Mouse (Mus musculus) left cerebral cortex, adult 11 months (tissue): ENCODE data around the gene Tex22.
A peak's percentile ranks its signal among the peaks of the same experiment; 100 is the strongest.

Source experiments
- DNase-seq: peaks from one replicate; pipeline ENCODE4 v3.0.0; 2022; ENCODE audit warnings: low spot score

Tex22 gene

DNA sequence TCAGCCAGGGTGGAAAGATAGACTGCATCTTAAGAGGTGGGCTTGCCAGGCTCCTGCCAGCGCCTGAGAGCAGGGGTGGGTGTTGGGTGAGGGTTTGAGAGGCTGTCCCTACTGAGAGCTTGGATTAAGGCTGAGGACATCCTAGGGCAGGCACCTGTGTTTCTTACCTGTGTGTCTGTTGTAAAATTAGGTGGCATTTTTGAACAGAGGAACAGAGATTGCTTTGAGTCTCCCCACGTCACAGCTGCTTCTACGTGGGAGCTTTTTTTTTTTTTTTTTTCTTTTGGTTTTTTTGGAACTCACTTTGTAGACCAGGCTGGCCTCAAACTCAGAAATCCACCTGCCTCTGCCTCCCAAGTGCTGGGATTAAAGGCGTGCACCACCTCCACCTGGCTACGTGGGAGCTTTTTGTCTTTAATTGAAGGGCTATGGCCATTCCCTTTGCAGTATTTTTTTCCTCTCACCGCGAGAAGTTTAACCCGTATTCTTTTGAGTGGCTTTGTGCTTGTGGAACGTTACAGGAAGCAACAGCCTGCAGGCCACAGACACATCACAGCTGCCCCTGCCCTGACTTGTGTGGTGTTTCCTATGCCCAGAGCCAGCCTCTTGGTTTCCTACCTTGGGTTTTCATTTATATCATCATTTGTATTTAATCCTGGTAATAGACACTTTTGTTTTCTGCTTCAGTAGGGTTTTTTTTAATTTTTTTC, 27.1 kb downstream of the Tex22 start:
- DNase-seq = no peak

DNA sequence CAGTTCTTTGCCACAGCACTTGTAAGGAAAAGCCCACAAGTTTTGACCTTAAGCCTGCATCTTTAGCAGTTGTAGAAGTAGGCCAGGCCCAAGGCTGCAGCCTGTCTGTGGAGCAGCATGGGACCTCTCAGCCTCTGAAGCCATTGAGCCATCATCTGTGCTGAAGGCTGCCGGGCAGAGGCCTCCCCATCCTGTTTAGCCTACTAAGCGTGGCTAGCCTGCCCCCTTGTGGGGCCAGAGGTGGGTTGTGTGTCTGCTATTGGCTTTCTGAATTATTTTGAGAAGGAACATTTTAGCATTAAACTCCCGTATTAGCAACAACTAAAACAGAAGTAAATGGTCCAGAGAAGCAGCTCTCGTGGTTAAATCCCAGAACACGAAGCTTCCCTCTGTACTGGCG, 28.2 kb downstream of the Tex22 start:
- peak; percentile 45 for DNase-seq

DNA sequence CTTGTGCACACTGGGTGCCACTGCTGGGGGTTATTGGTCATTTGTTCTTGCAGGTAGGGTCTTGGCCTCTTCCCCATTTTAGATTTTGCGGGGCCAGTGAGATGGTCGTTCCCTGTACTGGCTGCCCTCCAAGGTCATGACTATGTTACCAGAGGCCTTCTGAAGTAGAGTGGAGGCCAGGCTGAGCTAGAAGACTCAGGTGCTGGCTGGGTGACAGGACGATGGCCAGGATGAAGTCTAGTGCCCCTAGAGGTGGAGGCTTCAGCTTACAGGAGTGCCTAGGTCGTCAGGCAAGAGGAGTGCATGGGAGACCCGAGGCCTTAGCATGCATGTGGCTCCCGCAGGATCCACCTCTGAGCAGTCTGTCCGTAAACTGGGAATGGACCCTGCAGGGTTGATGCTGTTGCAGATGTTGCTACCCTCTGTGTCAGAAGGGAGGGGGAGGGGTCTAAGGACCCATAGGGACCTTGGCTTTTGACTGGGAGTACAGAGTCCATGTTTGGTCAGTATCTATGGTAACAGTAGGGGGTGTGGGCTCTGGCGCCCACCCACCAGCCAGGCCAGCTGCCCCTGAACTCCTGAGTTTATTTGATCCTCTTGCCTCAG, 29.6 kb downstream of the Tex22 start:
- no peak for DNase-seq

DNA sequence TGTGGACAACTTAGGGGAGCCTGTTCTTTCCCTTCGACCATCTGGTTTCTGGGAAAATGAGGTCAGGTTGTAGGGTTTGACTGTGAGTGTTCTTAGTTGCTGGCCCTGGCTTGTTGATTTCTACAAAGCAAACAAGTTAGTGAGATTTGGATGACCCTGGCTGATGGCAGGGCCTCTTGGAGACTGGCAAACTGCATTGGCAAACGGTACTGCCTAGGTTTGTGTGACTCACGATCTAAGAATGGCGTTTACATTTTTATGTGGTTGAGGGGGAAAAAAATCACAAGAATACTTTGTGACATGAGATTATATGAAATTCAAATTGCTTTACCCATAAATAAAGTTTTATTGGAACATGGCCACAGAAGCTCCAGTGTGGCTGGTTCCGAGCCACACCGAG, 32.1 kb downstream of the Tex22 start:
- no peak for DNase-seq

DNA sequence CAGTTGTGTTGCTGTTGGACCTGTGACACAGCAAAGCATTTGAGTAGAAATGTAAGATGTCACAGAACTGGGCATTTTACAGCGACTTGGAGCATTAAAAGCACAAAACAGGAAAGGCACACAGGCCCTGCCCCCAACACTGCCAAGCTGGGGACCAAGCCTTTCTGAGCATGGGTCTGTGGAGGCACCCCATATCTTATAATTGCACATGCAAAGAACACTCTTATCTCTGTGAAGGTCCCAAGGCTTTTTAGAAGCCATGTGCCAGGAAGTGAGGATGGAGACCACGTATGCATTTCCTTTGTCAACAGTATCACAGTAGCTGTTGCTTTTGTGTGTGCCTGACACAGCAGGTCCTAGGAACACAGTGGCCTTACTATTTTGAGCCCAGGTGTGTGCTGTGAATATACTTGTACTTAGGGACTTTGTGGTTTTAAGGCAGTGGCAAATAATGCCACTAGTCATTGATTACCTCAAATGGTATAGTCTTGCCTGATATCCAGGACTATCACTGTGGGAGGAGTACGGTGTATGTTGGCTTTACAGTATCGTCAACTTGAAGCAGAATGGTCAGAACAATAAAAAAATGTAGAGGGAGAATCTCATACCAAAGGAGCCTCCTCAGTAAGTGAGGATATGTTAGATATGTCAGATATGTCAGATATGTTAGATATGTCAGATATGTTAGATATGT, 33.3 kb downstream of the Tex22 start:
- no peak for DNase-seq

DNA sequence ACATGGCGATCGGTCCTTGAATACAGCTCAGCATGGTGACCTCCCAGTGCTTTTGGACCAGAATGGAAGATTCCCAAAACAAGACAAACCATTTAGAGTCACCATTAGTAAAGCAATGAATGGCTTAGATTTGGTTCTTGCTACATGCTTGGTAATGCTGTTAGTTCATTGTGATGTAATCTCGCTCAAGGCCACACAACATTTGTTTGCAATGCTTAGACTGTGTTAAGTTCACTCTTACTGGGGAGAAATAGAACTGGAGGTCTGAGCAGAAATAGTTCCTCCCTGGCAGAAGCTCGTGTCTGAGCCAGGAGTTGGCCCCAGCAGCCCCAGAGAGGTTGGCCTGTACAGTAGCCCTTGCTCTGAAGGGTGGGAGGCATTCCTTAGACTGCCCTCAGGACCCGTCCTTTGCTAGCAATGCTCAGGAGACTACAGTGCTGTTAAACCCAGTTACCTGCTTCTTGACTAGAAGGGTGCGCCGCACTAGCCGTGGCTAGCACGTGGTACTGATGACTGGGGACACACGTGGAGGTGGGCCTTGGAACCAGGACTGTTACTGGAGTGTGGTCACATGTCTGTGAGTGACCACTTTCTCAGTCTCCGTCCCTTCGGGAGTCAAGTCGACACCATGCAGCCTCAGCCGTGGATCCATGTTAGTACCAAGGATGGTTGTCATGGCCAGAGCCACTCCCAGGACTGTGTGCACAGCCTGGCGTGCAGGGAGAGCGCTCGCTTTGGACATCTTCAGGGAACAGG, 34.4 kb downstream of the Tex22 start:
- DNase-seq = no peak

DNA sequence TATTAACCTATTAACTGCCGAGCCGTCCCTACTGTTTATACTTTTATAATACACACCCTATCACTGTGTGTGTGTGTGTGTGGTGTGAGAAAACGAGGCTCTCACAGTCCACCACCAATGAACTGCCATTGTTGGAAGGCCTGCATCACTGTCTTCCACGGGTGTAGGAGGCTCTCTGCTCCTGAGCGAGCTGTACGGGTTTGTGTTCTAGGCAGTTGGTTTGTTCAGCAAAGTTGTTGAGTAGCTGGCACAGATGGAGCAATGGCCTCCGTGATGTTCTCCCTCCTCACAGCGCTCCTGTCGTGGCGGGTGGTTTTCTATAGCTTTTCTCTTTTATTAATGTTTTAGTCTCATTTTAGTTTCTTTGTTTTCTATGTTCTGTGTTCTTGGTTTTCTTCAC, 35.5 kb downstream of the Tex22 start:
- no peak for DNase-seq

DNA sequence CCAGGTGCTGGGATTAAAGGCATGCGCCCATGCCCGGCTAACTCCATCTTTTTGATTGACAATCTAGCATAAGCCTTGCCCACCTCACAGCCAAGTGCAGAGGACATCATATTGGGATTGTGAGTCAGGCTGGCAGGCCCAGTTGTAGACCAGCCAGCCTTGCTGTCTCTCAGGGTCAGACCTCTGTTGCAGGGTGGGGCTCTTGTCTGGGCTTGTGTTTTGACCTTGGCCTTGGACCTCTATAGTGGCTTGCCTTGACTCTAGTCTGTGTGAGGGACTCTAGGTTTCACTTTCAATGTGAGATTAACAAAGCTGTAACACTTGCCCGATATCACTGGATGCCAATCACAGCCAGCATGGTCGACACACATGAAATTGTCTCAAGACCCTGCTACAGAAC, 39.8 kb downstream of the Tex22 start:
- DNase-seq = no peak

DNA sequence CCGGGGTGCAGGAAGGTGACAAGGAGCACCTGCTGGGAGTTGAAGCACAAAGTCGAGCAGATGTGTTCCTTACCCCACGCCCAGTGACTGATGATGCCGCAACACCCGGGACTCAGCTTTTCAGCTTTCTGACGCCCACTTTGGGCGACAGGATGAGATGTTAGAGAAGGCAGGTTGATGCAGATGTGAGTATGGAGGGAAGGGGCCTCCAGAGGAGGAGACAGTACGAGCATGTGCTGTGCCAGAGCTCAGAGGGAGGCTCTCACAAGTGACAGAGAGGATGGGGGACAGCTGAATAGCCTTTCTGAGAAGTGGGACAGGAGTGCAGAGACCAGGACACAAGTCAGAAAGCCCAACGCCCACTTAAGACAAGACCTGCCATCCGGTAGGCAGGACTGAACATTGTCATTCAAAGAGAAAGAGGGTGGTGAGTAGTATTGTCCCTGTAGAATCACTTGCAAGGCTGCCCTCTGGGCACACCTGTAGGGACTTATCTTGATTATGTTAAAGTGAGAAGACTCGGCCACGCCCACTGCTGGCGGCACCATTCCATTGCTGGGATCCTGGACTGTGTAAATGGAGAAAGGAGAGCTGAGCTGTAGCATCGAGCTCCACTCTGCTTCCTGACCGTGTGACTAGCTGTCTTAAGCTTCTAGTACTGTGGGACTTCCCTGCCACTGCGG, 40.7 kb downstream of the Tex22 start:
- DNase-seq = no peak

DNA sequence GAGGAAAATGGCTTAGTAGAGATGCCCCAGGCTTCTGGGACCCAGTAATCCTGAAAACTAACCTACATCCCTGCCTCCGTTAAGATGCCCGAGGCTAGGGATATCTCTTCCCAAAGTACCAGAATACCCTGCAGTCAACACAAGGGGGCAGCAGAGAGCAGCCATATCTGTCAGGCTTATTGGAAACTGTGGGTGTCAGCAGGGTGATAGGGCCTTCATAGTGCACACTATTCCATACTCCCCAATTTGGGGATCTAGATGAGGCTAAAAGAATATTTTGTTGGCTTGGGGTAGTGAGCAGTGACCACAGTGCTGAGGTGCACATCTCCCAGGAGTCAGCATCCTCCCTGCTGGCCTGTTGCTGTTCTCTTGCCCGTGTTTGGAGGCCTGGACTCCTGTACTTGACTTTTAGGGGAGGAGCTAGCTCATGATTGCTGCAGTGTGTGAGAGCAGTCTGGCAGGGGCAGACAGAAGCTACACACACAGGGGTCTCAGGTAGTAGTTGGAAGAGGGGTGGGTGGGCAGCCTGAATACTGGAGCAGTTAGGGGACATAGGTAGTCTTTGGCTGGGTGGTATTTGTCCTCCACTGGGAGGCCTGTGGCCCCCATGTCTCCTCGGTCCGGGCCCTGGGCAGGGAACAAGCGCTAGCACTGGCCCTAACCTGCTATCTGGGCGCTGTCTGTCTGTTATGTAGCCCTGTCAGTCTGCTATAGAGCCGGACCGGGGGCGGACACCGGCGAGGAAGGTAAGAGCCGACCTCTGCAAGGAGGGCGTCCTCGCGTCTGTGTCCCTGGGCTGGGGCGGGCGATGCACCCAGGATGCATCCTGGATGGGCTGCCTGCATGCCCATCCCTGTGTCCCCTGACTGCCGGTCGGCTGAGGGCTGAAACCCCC, 45.5 kb downstream of the Tex22 start:
- DNase-seq = no peak

DNA sequence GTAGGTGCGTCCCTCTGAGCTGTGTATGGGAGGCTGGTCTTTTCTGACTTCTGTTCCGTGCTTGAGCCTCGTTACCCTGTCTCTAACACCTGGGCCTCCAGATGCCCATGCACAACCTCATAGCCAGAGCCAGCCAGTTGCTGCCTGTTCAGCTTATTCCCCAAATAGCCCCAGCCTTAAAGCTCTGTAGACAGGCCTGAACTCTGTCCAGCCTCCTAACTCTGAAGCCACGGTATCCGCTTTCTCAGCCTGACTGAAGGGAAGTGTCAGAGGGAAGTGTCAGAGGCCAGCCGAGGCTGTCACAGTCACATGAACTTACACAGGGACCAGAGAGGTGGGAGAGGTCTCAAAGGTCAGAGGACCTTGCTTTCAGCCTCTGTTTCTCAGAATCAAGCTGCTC, 50.4 kb downstream of the Tex22 start:
- no peak for DNase-seq

DNA sequence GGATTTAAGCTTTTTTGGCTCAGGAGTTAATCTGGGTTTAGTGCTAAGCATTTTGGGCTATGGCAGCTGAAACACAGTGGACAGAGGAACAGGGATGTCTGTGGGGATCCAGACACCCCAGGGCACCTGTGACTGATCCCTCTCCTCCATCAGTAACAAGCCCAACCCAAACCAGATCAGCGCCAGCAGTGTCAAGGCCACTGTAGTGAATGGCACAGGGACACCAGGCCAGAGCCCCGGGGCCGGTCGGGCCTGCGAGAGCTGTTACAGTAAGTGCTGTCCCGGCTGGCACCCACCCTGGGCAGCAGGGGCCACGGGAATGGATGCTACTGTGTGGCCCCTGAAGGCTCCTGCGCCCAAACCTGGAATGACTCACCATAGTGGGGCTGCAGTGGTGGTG, 56.4 kb downstream of the Tex22 start:
- DNase-seq = no peak

DNA sequence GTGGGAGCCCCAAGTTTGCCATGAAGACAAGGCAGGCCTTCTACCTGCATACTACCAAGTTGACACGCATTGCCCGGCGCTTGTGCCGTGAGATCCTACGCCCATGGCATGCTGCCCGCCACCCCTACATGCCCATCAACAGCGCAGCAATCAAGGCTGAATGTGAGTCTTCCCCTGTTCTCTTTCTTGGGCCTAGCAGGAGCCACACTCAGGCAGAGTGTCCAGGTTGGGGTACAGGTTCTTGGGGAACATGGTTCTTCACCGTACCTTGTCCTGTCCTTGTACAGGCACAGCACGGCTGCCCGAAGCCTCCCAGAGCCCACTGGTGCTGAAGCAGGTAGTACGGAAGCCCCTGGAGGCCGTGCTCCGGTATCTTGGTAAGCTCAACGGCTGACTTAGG, 57.3 kb downstream of the Tex22 start:
- DNase-seq = no peak

DNA sequence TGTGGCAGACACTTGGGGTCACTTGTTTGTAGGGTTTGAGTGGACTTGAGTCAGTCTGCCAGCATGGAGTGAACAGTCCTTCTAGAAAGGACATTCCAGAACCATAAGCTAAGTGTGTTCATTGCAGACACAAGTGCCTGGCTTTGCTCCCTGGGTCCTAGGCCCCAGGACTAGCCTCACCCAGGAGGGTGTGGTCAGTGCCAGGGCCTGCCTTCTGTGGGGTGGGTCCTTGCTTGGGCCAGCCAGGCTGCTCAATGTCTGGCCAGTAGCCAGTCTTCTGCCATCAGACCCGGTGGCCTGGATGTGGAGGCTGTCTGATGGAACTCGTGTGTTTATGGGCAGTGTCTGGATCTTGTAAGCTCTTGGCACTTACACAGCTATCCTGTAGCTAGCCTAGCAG, 58.3 kb downstream of the Tex22 start:
- no peak for DNase-seq

DNA sequence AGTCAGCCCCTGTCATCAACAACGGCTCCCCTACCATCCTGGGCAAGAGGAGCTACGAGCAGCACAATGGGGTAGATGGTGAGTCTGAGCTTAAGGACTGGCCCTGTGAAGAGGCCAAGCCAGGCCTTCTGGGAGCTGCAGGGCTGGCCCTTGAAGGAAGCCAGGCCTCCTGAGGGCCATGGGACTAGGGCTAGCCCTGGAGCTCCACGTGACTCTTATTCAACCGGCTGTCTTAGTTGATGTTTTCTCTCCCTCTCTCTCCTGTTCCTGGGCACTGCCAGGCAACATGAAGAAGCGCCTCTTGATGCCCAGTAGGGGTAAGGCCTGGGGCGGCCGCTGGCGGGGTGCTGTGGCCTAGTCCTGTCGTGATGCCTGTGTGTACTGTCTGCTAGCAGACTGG, 59.0 kb downstream of the Tex22 start:
- DNase-seq = no peak

DNA sequence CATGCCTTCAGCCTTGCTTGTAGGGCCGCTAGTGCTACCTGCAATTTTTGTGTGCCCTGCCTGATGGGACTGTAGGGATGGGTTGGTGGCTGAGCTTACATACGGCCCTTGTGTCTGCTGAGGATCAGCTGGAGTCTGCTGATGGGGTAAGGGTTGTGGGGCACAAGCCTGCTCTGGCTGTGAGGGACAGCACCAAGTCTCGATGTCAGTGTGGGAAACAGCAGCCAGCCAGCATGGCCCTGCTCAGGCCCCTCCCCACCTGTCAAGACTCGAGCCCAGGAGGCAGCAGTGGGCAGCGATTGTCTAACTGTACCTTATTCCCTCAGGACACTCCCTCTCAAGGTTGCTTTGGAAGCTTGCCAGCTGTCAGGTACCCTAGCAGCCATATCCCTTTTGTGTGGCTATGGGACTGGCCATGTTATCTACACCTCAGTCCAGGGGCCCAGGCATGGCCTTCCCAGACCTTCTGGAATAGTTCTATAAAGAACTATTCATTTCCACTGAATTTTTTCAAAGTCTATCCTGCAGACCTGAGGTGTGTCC, 59.6 kb downstream of the Tex22 start:
- DNase-seq = no peak

DNA sequence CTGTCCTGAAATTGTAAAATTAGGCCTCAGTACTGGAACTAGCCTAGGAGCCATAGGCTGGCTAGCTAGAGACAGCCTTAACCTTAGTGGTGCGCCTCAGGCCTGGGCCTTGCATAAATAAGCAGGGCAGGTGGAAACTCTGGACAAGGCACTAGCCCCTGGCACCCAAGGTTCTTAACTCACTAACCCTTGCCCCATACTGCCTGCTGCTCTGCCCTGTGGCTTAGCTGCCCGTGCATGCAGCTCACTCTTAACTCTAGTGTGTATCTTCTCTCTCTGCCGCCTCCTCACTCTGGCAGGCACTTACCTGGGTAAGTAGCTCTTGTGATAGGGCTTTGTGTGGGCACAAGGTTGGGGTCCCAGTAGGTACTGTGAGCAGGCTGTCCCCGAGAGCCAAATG, 60.2 kb downstream of the Tex22 start:
- no peak for DNase-seq

DNA sequence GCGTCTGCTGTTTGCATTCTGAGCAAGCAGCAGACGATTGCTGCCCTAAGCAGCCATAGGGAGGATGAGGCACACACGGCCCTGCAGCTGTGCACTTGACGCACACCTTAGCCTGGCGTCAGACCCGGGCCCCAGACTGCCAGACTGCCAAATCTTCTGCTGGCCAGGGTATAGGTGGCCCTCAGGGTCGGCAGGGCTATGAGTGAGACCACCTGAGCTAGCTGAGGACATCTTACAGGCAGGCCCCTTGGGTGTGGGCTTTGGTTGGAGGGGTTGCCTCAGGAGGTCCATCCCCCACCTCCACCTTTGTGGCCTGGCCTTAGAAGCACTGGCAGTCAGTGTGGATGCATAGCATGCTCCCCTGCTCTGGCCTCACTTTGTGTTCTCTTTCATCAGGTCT, 61.1 kb downstream of the Tex22 start:
- no peak for DNase-seq

DNA sequence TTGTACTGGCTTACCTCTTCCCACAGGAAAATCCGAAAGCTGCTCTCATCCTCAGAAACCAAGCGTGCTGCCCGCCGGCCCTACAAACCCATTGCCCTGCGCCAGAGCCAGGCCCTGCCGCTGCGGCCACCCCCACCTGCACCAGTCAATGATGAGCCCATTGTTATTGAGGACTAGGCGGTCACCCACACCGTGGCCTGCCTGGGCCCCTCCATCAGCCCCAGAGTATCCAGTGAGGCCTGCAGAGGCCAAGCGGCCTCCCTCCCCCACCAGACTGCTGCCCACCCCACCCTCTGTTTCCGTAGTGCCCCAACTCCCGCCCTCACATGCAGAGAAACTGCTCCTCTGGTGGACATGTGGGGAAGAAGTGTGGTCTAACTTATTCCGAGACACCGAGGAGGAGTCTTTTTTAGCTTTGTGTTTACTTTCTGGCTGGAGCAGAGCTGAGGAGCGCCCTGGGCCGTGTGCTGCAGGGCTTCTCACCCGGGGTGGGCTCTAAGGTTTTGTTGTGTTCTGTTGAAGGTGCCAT, 62.3 kb downstream of the Tex22 start:
- no peak for DNase-seq
